Mouse (Mus musculus): ENCODE results near the gene Chn1. TPM values are rescaled to one million over a fixed set of nuclear protein-coding genes. Genes with fewer than 3 reads are reported as not detected.

The Chn1 gene
- polyA plus RNA-seq, 1 experiment = 35.6 TPM

DNA sequence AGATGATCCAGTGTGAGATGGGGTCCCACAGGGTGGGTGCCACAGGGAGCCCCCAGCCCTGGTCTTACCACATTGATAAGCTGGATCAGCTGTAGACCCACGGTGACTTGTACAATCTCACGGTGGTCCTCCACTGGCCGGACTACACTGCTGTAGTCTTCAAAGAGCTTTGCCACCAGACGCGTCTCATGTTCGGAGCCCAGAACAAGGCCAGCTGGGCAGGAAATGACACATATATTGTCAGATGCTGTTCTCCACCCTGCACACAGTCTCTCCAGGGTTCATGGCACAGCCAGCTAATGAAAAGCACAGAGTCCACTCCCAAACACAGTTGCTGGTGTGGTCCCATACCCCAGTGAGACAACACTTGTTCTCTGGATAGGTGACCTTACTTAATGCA, 200.7 kb downstream of the Chn1 start:
- TF ChIP-seq CTCF (IDR thresholded peaks at IDR 0.05; ENCODE audit: insufficient read depth, low read length) (no peak), POLR2A (IDR thresholded peaks at IDR 0.05; ENCODE audit: borderline replicate concordance, extremely low read depth, low read depth, low read length) (no peak)
- 62% methylated on average over 6 of the region's 6 CpGs for WGBS
- DNase-seq = no peak

DNA sequence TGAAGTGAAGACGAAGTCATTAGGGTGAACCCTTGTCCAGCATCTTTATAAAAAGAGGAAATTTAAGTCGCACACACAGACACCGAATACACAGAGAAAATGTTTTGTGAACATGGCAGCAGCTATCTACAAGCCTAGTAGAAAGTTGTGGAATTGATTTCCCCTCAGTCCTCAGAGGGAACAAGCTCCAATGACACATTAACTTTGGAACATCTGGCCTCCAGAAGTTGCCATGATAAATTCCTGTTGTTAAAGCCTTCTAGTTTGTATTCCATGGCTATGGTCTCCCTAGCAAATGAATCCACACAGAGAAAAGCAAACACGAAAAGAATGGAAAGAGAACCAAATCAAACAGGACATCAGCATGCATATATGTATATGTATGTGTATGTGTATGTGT, 201.6 kb downstream of the Chn1 start:
- WGBS = 85% methylated on average over 4 of the region's 4 CpGs
- TF ChIP-seq POLR2A (IDR thresholded peaks at IDR 0.05; ENCODE audit: borderline replicate concordance, extremely low read depth, low read depth, low read length) (no peak), CTCF (IDR thresholded peaks at IDR 0.05; ENCODE audit: insufficient read depth, low read length) (no peak)

More for the DNA sequence above, 200.7 kb downstream of the Chn1 start:
- no peaks in the 10 kb centered on the region for H3K4me1 ChIP-seq (ENCODE audit: control insufficient read depth, insufficient read depth, low read length)
- H3K4me3 ChIP-seq (replicated peaks; ENCODE audit: extremely low read depth, low read depth, low read length) = no peak overlapping the region

GRCm38 (mm10) chr2:73572539-73573372, 202.4 kb downstream of the Chn1 start:
- H3K4me3 ChIP-seq (replicated peaks; ENCODE audit: extremely low read depth, low read depth, low read length) = no peak overlapping the region
- DNase-seq = peak; percentile 61
- TF ChIP-seq POLR2A (IDR thresholded peaks at IDR 0.05; ENCODE audit: borderline replicate concordance, extremely low read depth, low read depth, low read length) (no peak), CTCF (IDR thresholded peaks at IDR 0.05; ENCODE audit: insufficient read depth, low read length) (peak; percentile 91)
- 42% methylated on average over 23 of the region's 23 CpGs for WGBS
- H3K4me1 ChIP-seq (ENCODE audit: control insufficient read depth, insufficient read depth, low read length) = no peaks in the 10 kb centered on the region

More for the DNA sequence above, 201.6 kb downstream of the Chn1 start:
- H3K4me1 ChIP-seq (ENCODE audit: control insufficient read depth, insufficient read depth, low read length) = no peaks in the 10 kb centered on the region
- DNase-seq = no peak
- no peak overlapping the region for H3K4me3 ChIP-seq (replicated peaks; ENCODE audit: extremely low read depth, low read depth, low read length)

- WGBS = 69% methylated on average over 6 of the region's 6 CpGs
- no peak for DNase-seq
- no peak overlapping the region for H3K4me3 ChIP-seq (replicated peaks; ENCODE audit: extremely low read depth, low read depth, low read length)
- no peak for TF ChIP-seq POLR2A (IDR thresholded peaks at IDR 0.05; ENCODE audit: borderline replicate concordance, extremely low read depth, low read depth, low read length)
- TF ChIP-seq CTCF (IDR thresholded peaks at IDR 0.05; ENCODE audit: insufficient read depth, low read length) = no peak
- H3K4me1 ChIP-seq (ENCODE audit: control insufficient read depth, insufficient read depth, low read length) = no peaks in the 10 kb centered on the region
Measured at GRCm38 (mm10) chr2:73571901-73572300, 203.2 kb downstream of the Chn1 start.

DNA sequence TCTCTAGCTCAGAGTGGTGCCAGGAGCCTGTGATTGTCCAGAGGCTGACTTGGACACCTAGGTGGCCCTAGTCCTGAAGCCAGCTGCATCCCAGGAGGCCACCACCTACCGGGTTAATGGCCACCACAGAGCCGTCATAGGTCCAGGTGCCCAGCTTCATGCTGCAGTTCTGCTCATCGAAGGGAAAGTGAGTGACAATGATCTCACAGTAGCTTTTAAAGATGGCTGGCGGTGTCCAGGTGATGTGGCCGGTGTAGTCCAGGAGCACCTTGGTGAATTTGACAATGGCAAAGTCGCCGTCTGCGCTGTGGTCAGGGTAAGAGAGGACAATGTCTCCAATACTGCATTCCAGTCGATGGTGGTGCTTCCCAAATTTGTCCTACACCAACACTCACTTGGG, 203.8 kb downstream of the Chn1 start:
- DNase-seq = no peak
- TF ChIP-seq CTCF (IDR thresholded peaks at IDR 0.05; ENCODE audit: insufficient read depth, low read length) (no peak), POLR2A (IDR thresholded peaks at IDR 0.05; ENCODE audit: borderline replicate concordance, extremely low read depth, low read depth, low read length) (no peak)
- H3K4me1 ChIP-seq (ENCODE audit: control insufficient read depth, insufficient read depth, low read length) = no peaks in the 10 kb centered on the region
- no peak overlapping the region for H3K4me3 ChIP-seq (replicated peaks; ENCODE audit: extremely low read depth, low read depth, low read length)
- 89% methylated on average over 9 of the region's 9 CpGs for WGBS

GRCm38 (mm10) chr2:73566989-73567605, 208.0 kb downstream of the Chn1 start:
- TF ChIP-seq CTCF (IDR thresholded peaks at IDR 0.05; ENCODE audit: insufficient read depth, low read length) (peak; percentile 93), POLR2A (IDR thresholded peaks at IDR 0.05; ENCODE audit: borderline replicate concordance, extremely low read depth, low read depth, low read length) (no peak)
- WGBS = 11% methylated on average over 8 of the region's 8 CpGs
- peak overlapping the region; percentile 40 for H3K4me3 ChIP-seq (replicated peaks; ENCODE audit: extremely low read depth, low read depth, low read length)
- H3K4me1 ChIP-seq (ENCODE audit: control insufficient read depth, insufficient read depth, low read length) = no peaks in the 10 kb centered on the region
- no peak for DNase-seq

DNA sequence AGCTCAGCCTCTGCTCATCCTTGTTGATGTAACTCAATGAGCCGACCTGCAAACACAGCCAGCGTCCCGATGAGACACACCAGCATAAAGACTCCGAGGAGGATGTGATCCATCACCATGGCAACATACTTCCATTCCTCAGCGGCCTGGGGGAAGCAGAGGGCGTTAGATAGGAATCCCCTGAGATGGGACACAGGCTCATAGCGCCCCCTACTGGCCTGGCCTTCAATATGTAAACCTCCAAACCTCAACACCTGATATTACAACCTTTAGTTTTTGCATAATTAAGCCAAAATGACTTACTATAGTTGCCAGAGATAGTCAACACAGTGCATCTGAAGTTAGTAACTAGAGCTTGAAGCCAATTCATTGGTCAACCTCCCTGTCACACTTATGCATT, 209.0 kb downstream of the Chn1 start:
- WGBS = 17% methylated on average over 7 of the region's 7 CpGs
- DNase-seq = no peak
- peak; percentile 51 for TF ChIP-seq CTCF (IDR thresholded peaks at IDR 0.05; ENCODE audit: insufficient read depth, low read length)
- no peak for TF ChIP-seq POLR2A (IDR thresholded peaks at IDR 0.05; ENCODE audit: borderline replicate concordance, extremely low read depth, low read depth, low read length)
- H3K4me1 ChIP-seq (ENCODE audit: control insufficient read depth, insufficient read depth, low read length) = peaks cover 3% of the 10 kb centered on the region; the same call in 1 of the 2 replicates
- H3K4me3 ChIP-seq (replicated peaks; ENCODE audit: extremely low read depth, low read depth, low read length) = no peak overlapping the region

DNA sequence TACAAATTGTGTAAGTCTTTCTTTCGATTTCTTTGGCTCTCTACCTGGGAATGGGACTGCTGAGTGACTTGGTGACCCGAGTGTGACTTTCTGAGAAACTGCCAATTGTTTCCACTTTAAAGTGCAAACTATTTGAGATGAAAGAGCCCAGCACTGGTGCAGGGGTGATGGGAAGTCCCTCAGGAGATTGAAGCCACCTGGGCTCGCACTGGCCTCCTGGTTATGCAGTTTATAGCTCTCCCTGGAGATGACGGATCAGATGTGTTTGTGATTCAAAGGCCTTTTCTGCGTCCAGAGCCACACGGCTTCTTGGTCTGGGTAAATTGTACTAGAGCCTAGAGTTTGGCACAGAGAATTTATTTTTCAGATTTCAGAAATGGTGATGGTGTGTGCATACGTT, 211.5 kb downstream of the Chn1 start:
- TF ChIP-seq CTCF (IDR thresholded peaks at IDR 0.05; ENCODE audit: insufficient read depth, low read length) = no peak
- TF ChIP-seq POLR2A (IDR thresholded peaks at IDR 0.05; ENCODE audit: borderline replicate concordance, extremely low read depth, low read depth, low read length) = no peak
- 56% methylated on average over 7 of the region's 7 CpGs for WGBS
- no peak for DNase-seq

DNA sequence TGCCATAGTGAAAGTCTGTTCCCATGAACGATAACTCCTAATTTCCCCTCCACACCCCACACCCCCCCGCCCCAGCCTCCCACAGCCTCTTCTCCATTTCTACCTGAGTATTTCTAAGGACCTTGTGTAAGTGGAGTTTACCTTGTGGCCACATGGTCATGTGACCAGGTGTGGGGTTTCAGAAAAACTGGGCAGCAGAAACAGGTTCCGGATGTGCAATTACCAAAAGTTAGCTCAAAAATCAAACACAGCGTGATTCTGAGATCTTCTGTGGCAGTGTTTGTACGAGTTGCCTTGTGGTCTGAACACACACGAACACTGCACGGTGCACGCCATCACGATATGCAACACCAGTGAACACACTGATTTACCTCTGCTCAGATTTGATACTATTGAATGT, 212.5 kb downstream of the Chn1 start:
- TF ChIP-seq CTCF (IDR thresholded peaks at IDR 0.05; ENCODE audit: insufficient read depth, low read length) = no peak
- TF ChIP-seq POLR2A (IDR thresholded peaks at IDR 0.05; ENCODE audit: borderline replicate concordance, extremely low read depth, low read depth, low read length) = no peak
- peaks cover 3% of the 10 kb centered on the region; the same call in 1 of the 2 replicates for H3K4me1 ChIP-seq (ENCODE audit: control insufficient read depth, insufficient read depth, low read length)
- DNase-seq = peak; percentile 26
- 76% methylated on average over 9 of the region's 9 CpGs for WGBS
- no peak overlapping the region for H3K4me3 ChIP-seq (replicated peaks; ENCODE audit: extremely low read depth, low read depth, low read length)

More for the DNA sequence above, 211.5 kb downstream of the Chn1 start:
- no peak overlapping the region for H3K4me3 ChIP-seq (replicated peaks; ENCODE audit: extremely low read depth, low read depth, low read length)
- H3K4me1 ChIP-seq (ENCODE audit: control insufficient read depth, insufficient read depth, low read length) = peaks cover 3% of the 10 kb centered on the region; the same call in 1 of the 2 replicates
